Mouse (Mus musculus): ENCODE data around the gene Dennd5b.
A peak's percentile ranks its signal among the peaks of the same experiment; 100 is the strongest.
"Not testable (repeated sequence)": the region's sequence is repeated elsewhere in the genome, so short reads cannot be mapped to it uniquely, and the experiment has no call there.

The Dennd5b gene

DNA sequence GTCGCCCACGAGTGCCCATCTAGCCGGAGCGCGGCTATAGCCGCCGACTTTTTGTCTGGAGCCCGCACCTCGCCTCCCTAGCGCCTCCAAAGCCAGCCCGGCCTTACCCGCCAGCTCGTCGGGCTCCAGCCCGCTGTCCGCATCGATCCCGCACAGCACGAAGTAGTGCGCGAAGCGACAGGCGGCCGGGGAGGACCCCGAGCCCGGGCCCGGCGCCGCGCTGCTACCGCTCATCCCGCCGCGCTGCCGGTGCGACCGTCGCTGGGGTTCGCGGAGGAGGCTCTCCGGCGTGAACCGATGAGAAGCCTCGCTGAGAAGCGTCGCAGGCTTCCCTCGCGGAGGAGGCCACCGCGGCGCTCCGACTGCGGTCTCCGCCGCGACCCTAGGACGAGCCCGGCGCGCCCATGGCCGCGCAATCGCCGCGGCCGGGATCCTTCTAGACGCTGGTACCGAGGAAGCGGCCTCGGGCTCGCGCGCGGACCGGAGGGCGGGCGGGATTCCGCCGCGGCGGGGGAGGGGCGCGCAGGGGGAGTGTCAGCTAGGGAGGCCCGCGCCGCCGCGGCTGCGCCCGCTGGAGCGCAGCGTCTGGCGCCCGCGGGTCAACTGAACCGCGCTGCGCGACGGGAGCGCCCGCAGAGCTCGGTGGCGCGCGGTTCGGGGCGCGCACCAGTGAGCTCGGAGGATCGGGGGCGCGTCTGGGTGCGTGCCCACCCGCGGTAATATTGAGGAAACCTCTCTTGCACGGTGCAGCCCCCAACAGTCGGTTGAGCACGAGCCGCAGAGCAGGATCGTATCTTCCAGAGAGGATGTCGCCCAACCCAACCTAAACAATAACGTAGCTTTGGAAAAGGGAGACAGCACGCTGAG lies at the start of gene Dennd5b:
Gene Dennd5b (minus strand): TSS at position 605 of the 867 bp plus-strand sequence.
- DNase-seq: peak; percentile 83

DNA sequence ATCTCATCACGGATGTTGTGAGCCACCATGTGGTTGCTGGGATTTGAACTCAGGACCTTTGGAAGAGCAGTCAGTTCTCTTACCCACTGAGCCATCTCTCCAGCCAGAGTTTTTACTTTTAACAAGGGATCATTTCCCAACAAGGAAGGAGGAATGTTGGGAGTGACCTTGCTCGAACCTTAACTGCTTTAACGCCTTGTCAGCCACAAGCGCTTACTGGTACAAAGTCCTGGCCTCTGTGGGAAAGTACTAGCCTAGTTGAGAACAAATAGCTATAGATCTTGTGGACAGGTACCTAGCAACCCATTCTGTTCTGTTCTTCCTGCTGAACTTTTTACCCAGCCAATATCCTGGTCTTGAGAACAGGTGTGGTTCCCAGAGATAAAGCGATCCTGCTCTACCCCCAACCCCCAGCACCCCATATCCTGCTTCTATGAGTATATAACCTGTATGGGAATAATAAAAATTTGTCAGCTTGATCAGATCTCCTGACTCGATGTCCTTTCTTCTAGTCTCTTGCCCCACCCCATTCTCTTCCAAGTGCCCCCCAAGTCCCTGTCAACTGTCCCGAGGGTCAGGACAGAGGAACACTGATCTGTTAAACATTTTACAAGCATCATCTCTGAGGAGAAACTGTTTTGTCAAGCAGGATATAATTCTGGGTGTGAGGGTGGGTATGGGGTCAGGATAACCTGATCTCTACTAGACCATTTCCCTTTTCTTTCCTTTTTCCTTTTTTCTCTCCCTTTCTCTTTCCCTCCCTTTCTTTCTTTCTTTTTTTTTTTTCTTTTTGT lies 47.2 kb upstream of the Dennd5b start:
- no peak for DNase-seq

DNA sequence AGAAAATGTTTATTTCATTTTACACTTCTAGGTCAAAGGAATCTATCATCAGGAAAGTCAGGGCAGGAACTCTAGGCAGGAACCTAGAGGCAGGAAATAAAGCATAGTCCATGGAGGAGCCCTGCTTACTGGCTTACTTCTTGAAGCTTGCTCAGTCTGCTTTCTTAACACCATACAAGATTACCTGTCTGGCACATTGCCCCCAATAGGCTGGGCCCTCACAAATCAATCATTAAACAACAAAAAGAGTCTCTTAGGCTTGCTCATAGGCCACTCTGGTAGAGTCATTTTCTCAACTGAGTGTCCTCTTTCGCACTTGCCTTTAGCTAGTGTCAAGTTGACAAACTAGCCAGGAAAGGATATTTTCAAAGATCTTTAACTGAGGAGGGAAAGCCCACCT lies 43.7 kb upstream of the Dennd5b start:
- no peak for DNase-seq

DNA sequence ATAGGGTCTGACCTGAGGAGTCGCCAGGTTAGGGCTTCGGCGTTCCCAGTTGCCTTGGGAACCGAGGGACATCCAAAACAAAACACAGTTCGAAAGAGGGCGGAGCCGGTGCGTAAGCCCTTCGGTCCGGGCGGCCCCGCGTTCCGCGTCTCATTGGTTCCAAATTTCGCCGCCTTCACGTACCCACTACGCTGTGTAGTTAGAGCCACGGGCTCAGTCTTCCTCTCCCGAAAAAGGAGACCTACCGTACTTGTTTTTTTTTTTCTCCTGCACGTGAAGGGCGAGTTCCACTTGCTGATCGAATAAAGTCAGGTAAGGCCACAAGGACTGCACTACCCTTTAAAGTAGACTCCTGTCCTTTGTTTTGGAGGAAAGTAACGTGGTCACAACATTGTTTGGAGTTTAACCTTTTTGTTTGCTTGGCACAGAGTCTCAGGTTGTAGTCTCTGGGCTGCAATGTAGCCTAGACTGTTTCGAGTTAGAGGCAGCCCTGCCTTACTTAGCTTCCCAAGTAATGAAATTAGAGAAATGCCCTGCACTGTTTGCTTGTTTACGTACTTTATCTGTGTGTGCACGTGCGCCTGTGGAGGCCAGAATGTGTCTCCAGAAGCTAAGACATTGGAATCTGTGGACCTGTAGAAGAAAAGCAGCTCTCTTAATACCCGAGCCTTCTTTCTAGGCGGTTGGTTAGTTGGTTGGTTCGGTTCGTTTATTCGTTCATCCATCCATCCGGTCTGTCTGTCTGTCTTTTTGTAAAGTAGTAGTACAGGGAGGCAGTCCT lies 40.1 kb upstream of the Dennd5b start:
- peak; percentile 51 for DNase-seq

DNA sequence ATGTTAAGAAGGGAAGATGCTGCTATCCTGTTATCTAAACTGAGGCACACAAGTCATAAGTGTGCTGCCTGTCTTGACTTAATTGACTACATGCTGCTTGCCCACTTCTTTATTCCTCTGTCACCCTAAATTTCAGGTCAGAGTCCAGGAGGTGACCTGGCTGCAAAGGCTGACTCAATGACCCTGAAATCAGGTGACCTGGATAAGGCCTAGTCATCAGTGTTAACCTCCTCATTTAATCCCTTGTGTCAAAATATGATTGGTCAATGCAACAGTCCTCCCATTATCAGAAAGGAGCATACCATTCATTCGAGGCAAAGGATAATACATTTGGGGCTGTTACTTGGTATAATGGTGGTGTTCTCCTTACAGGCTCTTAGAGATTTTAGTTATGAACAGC lies 38.0 kb upstream of the Dennd5b start, which contains the start of gene Etfbkmt:
Gene Etfbkmt (plus strand): TSS at position 379 of the 400 bp plus-strand sequence.
- DNase-seq: no peak

DNA sequence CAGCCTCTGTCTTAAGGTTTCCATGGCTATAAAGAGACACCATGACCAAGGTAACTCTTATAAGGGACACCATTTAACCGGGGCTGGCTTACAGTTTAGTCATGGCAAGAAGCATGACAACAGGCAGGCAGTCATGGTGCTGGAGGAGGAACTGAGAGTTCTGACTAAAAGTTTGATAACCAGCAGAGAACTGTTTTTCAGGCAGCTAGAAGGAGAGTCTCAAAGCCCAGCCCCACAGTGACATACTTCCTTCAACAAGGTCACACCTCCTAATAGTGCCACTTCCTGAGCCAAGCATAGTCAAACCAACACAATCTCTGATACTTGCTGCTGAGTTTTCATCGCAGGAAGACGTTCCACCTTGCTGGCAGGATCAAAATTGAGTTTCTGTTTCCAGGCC lies 37.5 kb upstream of the Dennd5b start:
- no peak for DNase-seq

DNA sequence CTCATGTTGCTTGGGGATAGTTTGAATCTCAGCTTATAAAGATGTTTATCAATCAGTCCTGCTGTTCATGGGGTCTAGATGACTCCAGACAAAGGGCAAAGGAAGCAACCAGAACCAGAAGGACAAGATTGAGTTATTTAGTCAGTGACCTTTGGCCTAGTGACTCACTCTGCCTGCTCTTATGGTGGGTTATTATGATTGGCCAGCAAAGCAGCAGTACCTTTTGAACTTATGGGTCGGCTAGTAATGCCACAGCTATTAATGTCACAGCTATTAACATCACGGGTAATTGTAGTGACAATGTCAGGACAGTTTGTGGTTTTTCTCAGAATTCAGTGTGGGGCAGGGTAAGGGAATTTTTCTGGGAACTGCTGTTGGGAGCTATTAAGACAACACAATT lies 36.5 kb upstream of the Dennd5b start:
- no peak for DNase-seq

DNA sequence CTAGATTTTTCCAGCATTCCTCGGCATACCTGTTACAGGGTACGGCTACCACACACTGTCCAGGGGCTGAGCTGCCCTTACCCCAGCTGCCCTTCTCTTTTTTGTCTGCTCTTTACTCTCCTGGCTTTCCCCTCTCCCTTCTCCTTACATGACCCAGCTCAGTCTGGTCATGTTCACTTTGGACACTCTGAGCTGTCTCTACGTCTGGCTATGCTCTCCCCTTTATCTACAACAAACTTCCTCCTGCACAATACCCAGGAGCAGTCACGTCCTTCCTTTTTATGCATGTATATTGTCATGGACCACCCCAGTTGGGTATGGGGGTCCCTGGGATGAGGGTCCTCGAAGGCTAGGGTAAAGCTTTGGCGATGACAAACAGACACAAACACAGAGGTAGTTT lies 34.2 kb upstream of the Dennd5b start:
- no peak for DNase-seq

DNA sequence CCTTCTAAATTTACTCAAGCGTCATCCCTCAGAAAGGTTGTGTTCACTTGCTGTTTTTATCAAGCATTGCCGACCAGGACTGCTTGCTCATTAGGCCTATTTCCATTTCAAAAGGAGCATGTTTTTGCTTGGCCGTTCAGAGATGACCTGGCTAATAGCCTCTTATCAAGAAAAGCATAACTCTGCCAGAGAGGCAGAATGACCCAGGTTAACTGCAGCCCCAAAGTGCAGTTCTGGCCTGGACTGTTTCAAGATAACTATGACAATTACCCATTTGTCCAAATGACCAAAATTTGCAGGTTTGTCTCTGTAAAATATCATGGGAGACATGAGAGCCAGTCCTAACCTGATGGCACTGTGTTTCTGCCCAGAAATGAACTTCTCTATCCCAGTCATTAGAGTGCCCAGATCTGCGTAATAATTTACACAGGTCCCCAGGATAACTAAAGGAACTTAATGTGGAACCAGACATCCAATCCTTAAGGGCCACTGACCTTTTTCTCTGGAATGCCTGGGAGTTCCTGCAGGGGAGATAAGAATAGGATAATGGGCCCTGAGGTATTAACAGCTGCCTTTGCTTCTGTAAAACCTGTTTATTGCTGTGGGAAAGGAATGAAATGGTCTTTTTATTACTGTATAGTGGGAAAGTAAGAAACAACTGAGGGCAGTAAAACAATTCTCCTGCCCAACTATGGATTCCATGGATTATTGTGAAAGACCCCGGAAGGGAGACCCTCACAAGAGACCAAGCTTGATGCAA lies 33.1 kb upstream of the Dennd5b start:
- DNase-seq: no peak

DNA sequence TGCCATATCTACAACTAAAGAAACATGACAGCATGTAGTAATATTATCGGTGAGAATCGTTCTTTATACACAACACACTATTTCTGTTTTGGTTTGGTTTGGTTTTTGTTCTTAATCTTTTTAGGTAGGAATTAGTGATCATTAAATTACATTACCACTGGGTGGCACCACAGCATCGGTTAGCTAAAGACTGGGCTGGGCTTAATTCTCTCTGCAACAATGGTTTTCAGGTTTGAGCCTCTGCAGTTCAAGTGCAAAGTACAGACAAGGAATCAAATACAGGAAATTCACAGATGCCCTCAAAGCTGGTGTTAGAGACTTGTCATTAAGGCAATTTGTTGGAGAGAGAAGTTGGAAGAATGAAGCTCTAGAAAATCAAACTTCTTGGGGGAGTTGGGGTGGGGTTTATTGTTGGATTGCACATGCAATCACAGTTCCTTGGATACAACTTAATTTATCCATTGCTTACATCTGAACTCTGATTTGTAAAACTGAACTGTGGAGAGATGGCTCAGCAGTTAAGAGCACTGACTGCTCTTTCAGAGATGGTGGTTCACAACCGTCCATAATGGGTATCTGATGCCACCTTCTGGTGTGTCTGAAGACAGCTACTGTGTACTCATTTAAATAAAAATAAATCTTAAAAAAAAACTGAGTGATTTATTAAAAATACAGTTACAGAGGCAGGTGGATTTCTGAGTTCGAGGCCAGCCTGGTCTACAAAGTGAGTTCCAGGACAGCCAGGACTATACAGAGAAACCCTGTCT lies 31.0 kb upstream of the Dennd5b start:
- peak; percentile 24 for DNase-seq

DNA sequence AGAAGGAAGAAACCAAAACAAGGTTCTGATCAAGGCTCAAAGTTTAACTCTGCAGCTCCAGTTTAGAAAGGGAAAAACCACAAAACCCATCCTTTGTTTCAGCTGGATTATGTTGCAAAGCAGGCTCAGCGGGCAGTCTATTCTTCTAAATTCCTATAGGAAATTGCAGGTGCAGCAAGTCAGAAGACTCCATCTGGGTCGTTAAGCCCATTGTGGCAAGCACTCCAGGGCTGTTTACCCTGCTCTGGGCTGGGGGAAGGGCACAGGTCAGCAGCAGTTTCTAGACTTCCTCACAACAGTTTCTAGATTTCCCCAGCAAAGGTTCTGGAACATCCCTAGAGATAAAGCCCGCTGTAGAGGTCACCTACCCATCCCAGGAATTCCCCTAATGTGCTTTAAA lies 29.6 kb upstream of the Dennd5b start:
- DNase-seq: no peak

DNA sequence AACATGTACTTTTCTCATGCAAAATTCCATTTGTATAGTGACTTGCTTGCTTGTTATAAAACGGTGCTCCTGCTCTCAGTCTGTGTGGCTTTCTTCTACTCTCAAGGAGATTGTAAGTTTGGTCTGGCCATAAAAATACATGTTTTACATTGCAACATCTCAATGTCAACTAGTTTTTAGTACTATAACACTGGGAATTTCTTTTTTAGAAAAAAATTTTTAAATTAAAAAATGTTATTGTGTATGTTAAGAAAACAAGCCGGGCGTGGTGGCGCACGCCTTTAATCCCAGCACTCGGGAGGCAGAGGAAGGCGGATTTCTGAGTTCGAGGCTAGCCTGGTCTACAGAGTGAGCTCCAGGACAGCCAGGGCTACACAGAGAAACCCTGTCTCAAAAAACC lies 28.4 kb upstream of the Dennd5b start, which contains the start of gene Gm10203:
Gene Gm10203 (plus strand): TSS at position 301 of the 400 bp plus-strand sequence.
- DNase-seq: not testable (repeated sequence)

DNA sequence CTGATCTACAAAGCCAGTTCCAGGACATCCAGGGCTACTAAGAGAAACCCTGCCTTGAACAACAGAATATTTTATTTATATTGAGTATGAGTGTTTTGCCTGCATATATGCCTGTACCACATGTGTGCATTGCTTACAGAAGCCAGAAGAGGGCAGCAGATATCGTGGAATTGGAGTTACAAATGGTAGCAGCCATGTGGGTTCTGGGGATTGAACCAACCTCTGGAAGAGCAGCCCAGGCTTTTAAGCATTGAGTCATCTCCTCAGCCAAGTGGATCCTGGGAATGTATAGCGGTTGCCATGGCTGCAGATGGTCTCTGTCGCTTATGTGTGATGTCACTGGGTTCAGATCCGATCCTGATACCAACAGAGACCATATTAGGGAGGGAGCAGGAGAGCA lies 25.2 kb upstream of the Dennd5b start:
- no peak for DNase-seq

DNA sequence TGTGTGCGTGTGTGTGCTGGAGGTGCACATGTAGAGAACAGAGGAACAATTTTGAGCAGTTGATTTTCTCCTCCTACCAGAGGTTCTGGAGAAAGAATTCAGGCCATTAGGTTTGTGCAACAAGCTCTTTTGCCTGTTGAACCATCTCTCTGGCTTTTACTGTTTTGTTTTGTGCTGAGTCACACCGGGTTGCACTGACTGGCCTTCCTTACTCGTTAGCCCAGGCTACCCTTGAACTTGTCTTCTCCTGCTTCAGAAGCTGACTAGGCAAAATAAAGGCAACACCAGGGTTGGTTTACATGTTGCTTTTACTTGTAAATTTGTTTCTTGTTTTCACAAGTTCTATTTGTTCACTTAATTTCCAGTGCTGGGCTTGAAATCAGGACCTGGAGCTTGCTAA lies 21.6 kb upstream of the Dennd5b start:
- DNase-seq: no peak

DNA sequence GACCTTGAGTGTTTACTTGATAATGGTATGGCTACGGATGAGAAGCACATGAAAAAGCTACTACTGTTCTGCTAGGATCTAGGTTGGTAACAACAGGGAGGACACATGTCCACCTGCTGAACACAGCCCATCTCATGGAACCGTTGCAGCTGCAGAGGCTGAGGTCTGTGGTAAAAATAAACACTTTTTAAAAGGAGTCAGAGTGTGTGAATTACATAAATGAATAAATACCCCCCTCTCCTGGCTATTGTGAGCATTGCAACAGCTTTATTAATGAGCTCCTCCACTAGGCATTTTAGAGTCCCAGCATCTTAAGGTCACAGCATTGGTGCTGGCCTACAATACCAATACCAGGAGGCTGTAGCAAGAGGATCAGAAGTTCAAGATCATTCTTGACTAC lies 18.4 kb upstream of the Dennd5b start:
- peak; percentile 77 for DNase-seq

DNA sequence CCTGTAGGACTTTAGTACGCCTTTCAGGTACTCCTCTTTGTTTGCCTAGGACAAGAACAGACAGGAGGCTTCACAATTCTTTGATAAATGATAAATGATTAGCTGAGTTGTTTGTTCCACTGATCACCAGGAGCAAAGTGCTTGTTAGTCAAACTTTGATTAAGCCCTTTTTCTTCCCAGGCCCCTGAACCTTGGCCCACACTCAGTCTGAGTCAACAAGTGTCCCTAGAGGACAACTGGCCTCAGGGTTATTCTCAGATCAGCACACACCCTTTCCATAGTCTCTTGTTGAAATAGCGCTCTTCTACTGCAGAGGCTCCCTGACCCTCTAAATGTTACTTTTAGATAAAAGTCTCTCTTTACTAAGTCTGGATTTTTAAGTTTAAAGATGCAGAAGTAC lies 17.5 kb upstream of the Dennd5b start:
- no peak for DNase-seq

DNA sequence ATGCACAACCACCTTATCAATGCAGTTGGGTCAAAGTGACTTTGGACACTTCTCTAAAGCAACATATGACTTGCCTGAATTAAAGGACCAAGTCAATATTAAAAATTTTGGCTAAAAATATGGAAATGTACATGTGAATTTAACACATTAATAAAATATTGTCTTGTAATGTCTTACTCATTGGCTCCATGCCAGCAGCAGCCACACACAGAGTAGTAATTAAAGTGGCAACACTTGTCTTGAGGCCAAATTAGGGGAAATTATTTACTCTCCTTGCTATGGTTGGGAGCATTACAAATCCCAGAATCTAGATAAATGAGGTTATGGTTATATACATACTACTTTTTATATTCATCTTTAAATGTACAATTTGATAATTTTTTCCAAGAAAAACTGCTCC lies 15.5 kb upstream of the Dennd5b start:
- DNase-seq: no peak

DNA sequence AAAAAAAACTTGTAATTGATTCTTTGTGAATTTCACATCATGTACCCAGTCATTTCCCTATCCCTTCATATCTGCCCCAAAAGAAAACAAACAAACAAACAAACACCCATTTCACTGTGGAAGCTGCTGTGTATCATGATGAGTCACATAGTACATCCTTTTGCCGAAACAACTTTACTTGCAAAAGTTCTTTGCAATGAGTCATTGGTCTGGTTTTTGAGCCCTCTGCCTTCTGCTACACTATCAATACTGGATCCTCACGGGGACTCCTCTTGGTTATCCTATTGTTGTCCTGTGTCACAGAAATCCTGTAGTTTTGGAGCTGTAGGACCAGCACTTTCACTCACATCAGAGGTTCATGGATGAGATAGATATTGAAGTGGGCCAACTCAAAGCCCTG lies 7.4 kb upstream of the Dennd5b start:
- no peak for DNase-seq

DNA sequence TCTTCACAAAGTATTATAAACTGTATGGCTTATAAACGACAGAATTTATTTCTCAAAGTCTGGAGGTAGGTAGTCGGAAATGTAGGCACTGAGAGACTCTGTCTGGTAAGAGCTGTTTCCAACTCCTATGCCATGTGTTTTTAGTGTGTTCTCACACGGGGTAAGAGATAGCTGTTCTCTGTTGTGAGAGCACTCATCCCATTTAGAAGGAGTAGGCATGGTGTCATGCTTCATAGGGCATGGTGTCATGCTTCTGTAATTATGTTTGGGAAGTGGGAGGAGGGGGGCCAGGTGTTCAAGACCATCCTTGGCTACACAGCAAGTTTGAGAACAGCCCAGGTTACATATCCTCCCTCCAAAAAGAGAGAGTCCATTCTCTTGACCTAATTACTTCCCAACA lies 6.1 kb upstream of the Dennd5b start:
- DNase-seq: no peak

DNA sequence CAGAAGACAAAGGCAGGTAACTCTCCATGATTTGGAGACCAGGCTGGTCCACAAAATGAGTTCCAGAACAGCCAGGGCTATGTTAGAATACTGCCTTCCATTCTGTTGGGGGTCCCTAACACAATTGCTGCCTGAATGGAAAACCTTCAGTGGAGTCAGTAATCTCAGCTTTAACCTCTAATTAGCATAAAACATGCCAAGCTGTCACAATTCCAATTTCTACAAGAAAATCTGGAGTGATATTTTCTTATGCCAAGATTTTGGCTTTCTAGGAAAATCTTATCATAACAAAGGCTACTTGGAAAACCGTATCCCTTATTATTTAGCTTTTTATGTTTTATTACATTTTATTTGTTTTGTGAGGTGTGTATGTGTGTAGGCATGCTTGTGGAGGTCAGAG lies 2.0 kb upstream of the Dennd5b start:
- DNase-seq: no peak

DNA sequence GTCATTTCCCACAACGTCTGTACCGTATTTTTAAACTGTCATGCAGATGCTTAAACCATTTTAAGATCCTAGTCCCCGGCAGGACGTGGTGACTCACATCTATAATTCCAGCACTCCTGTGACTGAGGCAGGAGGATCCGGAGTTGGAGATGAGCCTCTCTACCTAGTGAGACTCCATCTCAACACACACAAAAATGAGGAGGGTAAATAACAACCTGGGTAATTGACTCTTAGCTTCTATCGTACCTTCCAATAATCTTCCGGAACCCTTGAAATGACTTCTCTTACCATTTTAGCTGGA lies 413 bp upstream of the Dennd5b start:
- no peak for DNase-seq
